Mouse (Mus musculus) liver, embryonic 15.5 days (tissue): ENCODE measurements around the gene Lmod1. TPM values are rescaled to one million over a fixed set of nuclear protein-coding genes. Genes with fewer than 3 reads are reported as not detected.
A peak's percentile ranks its signal among the peaks of the same experiment; 100 is the strongest.

ENCODE experiments used
- ATAC-seq: fragments of 200-750 bp; cut with Nextera tagmentation; 2 replicates; pipeline ENCODE4 v1.8.0; 2017; ENCODE audit warnings: moderate number of reproducible peaks, mild to moderate bottlenecking, moderate library complexity; ENCODE audit not compliant: insufficient read depth
- H3K27ac ChIP-seq: fragments of 300-500 bp; sonication (generic); replicated peaks from 2 replicates; pipeline ENCODE4 v1.5.1; 2015; ENCODE audit warnings: mild to moderate bottlenecking, inconsistent platforms
- H3K27me3 ChIP-seq: fragments of 300-500 bp; sonication (generic); 2 replicates; pipeline ENCODE4 v1.6.1; 2015; ENCODE audit warnings: mild to moderate bottlenecking, inconsistent platforms
- H3K36me3 ChIP-seq: fragments of 300-500 bp; sonication (generic); replicated peaks from 2 replicates; pipeline ENCODE4 v1.6.1; 2015; ENCODE audit warnings: moderate library complexity, mild to moderate bottlenecking, inconsistent platforms
- H3K4me1 ChIP-seq: fragments of 300-500 bp; sonication (generic); replicated peaks from 2 replicates; pipeline ENCODE4 v1.6.1; 2015; ENCODE audit warnings: inconsistent platforms
- H3K4me2 ChIP-seq: fragments of 300-500 bp; sonication (generic); 2 replicates; pipeline ENCODE4 v1.6.1; 2015; ENCODE audit warnings: moderate library complexity, mild to moderate bottlenecking, inconsistent platforms
- H3K4me3 ChIP-seq: fragments of 300-500 bp; sonication (generic); replicated peaks from 2 replicates; pipeline ENCODE4 v1.5.1; 2015; ENCODE audit warnings: mild to moderate bottlenecking, inconsistent platforms
- H3K9ac ChIP-seq: fragments of 300-500 bp; sonication (generic); 2 replicates; pipeline ENCODE4 v1.6.1; 2015; ENCODE audit warnings: moderate library complexity, mild to moderate bottlenecking, inconsistent platforms
- H3K9me3 ChIP-seq: fragments of 300-500 bp; sonication (generic); replicated peaks from 2 replicates; pipeline ENCODE4 v1.6.1; 2016; ENCODE audit warnings: inconsistent platforms
- WGBS: fragments of 180-500 bp; shearing (Covaris S2); methylation state at CpG from one replicate; pipeline ENCODE4 v1.1.7; 2015; ENCODE audit warnings: mixed read lengths; ENCODE audit not compliant: insufficient replicate concordance; 5-methylcytosine and 5-hydroxymethylcytosine counted together
- polyA plus RNA-seq: library from polyadenylated mRNA; unstranded; fragments of >200 nt; fragmentation: Nextera tagmentation; extraction: Ambion mirVana; gene quantifications from 2 replicates; pipeline ENCODE4 v1.2.1, GENCODE M21; 2015

Gene Lmod1
- polyA plus RNA-seq = 0.12 and 0.16 TPM in 2 replicates

- H3K9me3 ChIP-seq = no peaks in the 10 kb centered on the region
- no peak within 1 kb of the TSS for H3K27ac ChIP-seq
- ATAC-seq = no peak
- no peaks in the 10 kb centered on the region for H3K4me1 ChIP-seq
- H3K4me2 ChIP-seq = no peak within 1 kb of the TSS
- 33% methylated on average over 8 of the region's 8 CpGs for WGBS
- no peak within 1 kb of the TSS for H3K4me3 ChIP-seq
- H3K9ac ChIP-seq = no peak within 1 kb of the TSS
- no peaks in the 10 kb centered on the region for H3K36me3 ChIP-seq
- H3K27me3 ChIP-seq = peaks cover 34% of the 10 kb centered on the region
These were observed at the start of gene Lmod1 for GRCm38 (mm10) chr1:135324571-135324970. Gene Lmod1 (plus strand): TSS chr1:135324807.

GRCm38 (mm10) chr1:135280646-135281045, 44.0 kb upstream of the Lmod1 start:
- no peak overlapping the region for H3K4me3 ChIP-seq
- H3K27ac ChIP-seq = no peak overlapping the region
- H3K9ac ChIP-seq = no peak overlapping the region
- H3K27me3 ChIP-seq = peaks cover 11% of the 10 kb centered on the region
- H3K4me2 ChIP-seq = no peak overlapping the region
- peaks cover 30% of the 10 kb centered on the region for H3K36me3 ChIP-seq
- ATAC-seq = no peak
- no peaks in the 10 kb centered on the region for H3K9me3 ChIP-seq
- 74% methylated on average over 9 of the region's 9 CpGs for WGBS
- H3K4me1 ChIP-seq = peaks cover 25% of the 10 kb centered on the region

- Histone ChIP-seq H3K4me3 (no peak overlapping the region), H3K4me2 (peak overlapping the region; percentile 94), H3K9ac (no peak overlapping the region), H3K36me3 (peaks cover 22% of the 10 kb centered on the region; the same call in 1 of the 2 replicates), H3K9me3 (no peaks in the 10 kb centered on the region), H3K27ac (no peak overlapping the region), H3K27me3 (peaks cover 11% of the 10 kb centered on the region), H3K4me1 (peaks cover 25% of the 10 kb centered on the region)
- 83% methylated on average over 17 of the region's 17 CpGs for WGBS
- ATAC-seq = no peak
These were observed 42.8 kb upstream of the Lmod1 start for GRCm38 (mm10) chr1:135281841-135282240.

GRCm38 (mm10) chr1:135282536-135283286, 41.9 kb upstream of the Lmod1 start:
- peak; percentile 16; the same call in 1 of the 2 replicates for ATAC-seq
- Histone ChIP-seq H3K27me3 (peaks cover 11% of the 10 kb centered on the region), H3K27ac (peak overlapping the region; percentile 79), H3K4me3 (peak overlapping the region; percentile 69), H3K36me3 (peaks cover 13% of the 10 kb centered on the region; the same call in 1 of the 2 replicates), H3K4me2 (peak overlapping the region; percentile 94), H3K9me3 (no peaks in the 10 kb centered on the region), H3K4me1 (peaks cover 25% of the 10 kb centered on the region), H3K9ac (peak overlapping the region; percentile 70)
- 8% methylated on average over 13 of the region's 13 CpGs for WGBS

GRCm38 (mm10) chr1:135283287-135283825, 41.3 kb upstream of the Lmod1 start:
- Histone ChIP-seq H3K36me3 (0 out of 2 replicates have a peak, but pooled peaks cover 8% of the 10 kb centered on the region), H3K4me2 (peak overlapping the region; percentile 94), H3K9me3 (no peaks in the 10 kb centered on the region), H3K4me1 (peaks cover 25% of the 10 kb centered on the region), H3K9ac (peak overlapping the region; percentile 70), H3K27me3 (peaks cover 11% of the 10 kb centered on the region), H3K27ac (peak overlapping the region; percentile 79), H3K4me3 (peak overlapping the region; percentile 69)
- ATAC-seq = peak; percentile 58
- under 1% methylated on average over 48 of the region's 48 CpGs for WGBS

GRCm38 (mm10) chr1:135283826-135284291, 40.7 kb upstream of the Lmod1 start, which contains the start of gene Rnpep:
Gene Rnpep (minus strand): TSS chr1:135284084.
- peaks cover 25% of the 10 kb centered on the region for H3K4me1 ChIP-seq
- under 1% methylated on average over 39 of the region's 39 CpGs for WGBS

GRCm38 (mm10) chr1:135286311-135286710, 38.3 kb upstream of the Lmod1 start:
- H3K27ac ChIP-seq = no peak overlapping the region
- ATAC-seq = no peak
- H3K4me3 ChIP-seq = no peak overlapping the region
- H3K9ac ChIP-seq = no peak overlapping the region
- H3K36me3 ChIP-seq = no peaks in the 10 kb centered on the region
- peaks cover 25% of the 10 kb centered on the region for H3K4me1 ChIP-seq
- H3K9me3 ChIP-seq = no peaks in the 10 kb centered on the region
- no peak overlapping the region for H3K4me2 ChIP-seq
- 57% methylated on average over 2 of the region's 2 CpGs for WGBS
- H3K27me3 ChIP-seq = peaks cover 11% of the 10 kb centered on the region

More at GRCm38 (mm10) chr1:135283826-135284291, 40.7 kb upstream of the Lmod1 start, which contains the start of gene Rnpep:
- Histone ChIP-seq H3K9ac (peak within 1 kb of the TSS; percentile 70), H3K36me3 (0 out of 2 replicates have a peak, but pooled peaks cover 3% of the 10 kb centered on the region), H3K9me3 (no peaks in the 10 kb centered on the region), H3K4me2 (peak within 1 kb of the TSS; percentile 94), H3K27me3 (peaks cover 11% of the 10 kb centered on the region), H3K4me3 (peak within 1 kb of the TSS; percentile 69), H3K27ac (peak within 1 kb of the TSS; percentile 79)
- peak; percentile 64 for ATAC-seq

GRCm38 (mm10) chr1:135290908-135291307, 33.7 kb upstream of the Lmod1 start:
- Histone ChIP-seq H3K9me3 (no peaks in the 10 kb centered on the region), H3K4me2 (no peak overlapping the region), H3K27me3 (no peaks in the 10 kb centered on the region), H3K9ac (no peak overlapping the region), H3K4me3 (no peak overlapping the region), H3K4me1 (no peaks in the 10 kb centered on the region), H3K36me3 (peaks cover 12% of the 10 kb centered on the region), H3K27ac (no peak overlapping the region)
- no peak for ATAC-seq
- WGBS = 75% methylated on average over 5 of the region's 5 CpGs

GRCm38 (mm10) chr1:135311356-135311755, 13.3 kb upstream of the Lmod1 start:
- Histone ChIP-seq H3K4me2 (no peak overlapping the region), H3K4me3 (no peak overlapping the region), H3K36me3 (peaks cover 33% of the 10 kb centered on the region), H3K9me3 (no peaks in the 10 kb centered on the region), H3K9ac (no peak overlapping the region), H3K27ac (no peak overlapping the region), H3K4me1 (peaks cover 32% of the 10 kb centered on the region), H3K27me3 (no peaks in the 10 kb centered on the region)
- no peak for ATAC-seq
- 60% methylated on average over 6 of the region's 6 CpGs for WGBS

GRCm38 (mm10) chr1:135312201-135312600, 12.4 kb upstream of the Lmod1 start:
- peaks cover 28% of the 10 kb centered on the region for H3K36me3 ChIP-seq
- WGBS = 71% methylated on average over 4 of the region's 4 CpGs
- H3K4me1 ChIP-seq = peaks cover 32% of the 10 kb centered on the region
- ATAC-seq = no peak
- peak overlapping the region; percentile 91 for H3K4me3 ChIP-seq
- H3K9me3 ChIP-seq = no peaks in the 10 kb centered on the region
- H3K9ac ChIP-seq = peak overlapping the region; percentile 84; the same call in 1 of the 2 replicates
- no peaks in the 10 kb centered on the region for H3K27me3 ChIP-seq
- H3K27ac ChIP-seq = no peak overlapping the region
- H3K4me2 ChIP-seq = peak overlapping the region; percentile 89
